Mouse (Mus musculus): ENCODE measurements around the gene Sobp. TPM values are rescaled to one million over a fixed set of nuclear protein-coding genes. Genes with fewer than 3 reads are reported as not detected.
A peak's percentile ranks its signal among the peaks of the same experiment; 100 is the strongest.

The Sobp gene
- polyA plus RNA-seq, 1 experiment = 0.30 TPM

- H3K36me3 ChIP-seq (ENCODE audit: control insufficient read depth, insufficient read depth, low read length) = no peaks in the 10 kb centered on the region
- H3K27ac ChIP-seq (ENCODE audit: insufficient read depth, low read depth, low read length) = no peak overlapping the region
- TF ChIP-seq POLR2A (IDR thresholded peaks at IDR 0.05; ENCODE audit: low read depth, low read length) (no peak), CTCF (conservative IDR thresholded peaks at IDR 0.05; ENCODE audit: insufficient read depth, insufficient read length, low read depth, low read length) (no peak)
- H3K4me1 ChIP-seq (ENCODE audit: control insufficient read depth, insufficient read depth, low read length) = no peaks in the 10 kb centered on the region
- no peak for DNase-seq
- no peak overlapping the region for H3K4me3 ChIP-seq (ENCODE audit: insufficient read depth, low read depth, low read length)
- no peaks in the 10 kb centered on the region for H3K27me3 ChIP-seq (replicated peaks; ENCODE audit: control insufficient read depth, insufficient read depth, low read length)
- 79% methylated on average over 7 of the region's 7 CpGs for WGBS
These were observed 62.0 kb downstream of the Sobp start for GRCm38 (mm10) chr10:43112296-43112695.

DNA sequence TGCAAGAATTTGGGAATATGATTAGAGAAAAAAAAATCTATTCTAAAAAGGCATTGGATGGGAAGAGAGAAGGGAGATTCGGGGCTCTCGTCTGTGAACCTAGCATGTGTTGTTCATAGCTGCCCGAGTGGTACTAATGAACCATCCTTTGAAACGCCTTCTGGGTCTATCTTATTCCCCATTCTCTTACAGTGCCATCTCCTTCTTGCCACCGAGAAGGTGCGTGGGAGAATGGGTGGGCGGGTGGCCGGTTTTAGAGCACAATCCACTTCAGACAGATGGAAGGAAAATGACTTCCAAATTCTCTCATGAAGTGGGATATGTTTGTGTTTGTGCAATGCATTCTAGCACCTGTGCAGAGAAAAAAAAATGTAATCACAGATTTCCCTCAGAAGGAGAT lies 67.7 kb downstream of the Sobp start:
- no peaks in the 10 kb centered on the region for H3K4me1 ChIP-seq (ENCODE audit: control insufficient read depth, insufficient read depth, low read length)
- no peaks in the 10 kb centered on the region for H3K36me3 ChIP-seq (ENCODE audit: control insufficient read depth, insufficient read depth, low read length)
- TF ChIP-seq POLR2A (IDR thresholded peaks at IDR 0.05; ENCODE audit: low read depth, low read length) (no peak), CTCF (conservative IDR thresholded peaks at IDR 0.05; ENCODE audit: insufficient read depth, insufficient read length, low read depth, low read length) (no peak)
- H3K4me3 ChIP-seq (ENCODE audit: insufficient read depth, low read depth, low read length) = no peak overlapping the region
- DNase-seq = no peak
- no peaks in the 10 kb centered on the region for H3K27me3 ChIP-seq (replicated peaks; ENCODE audit: control insufficient read depth, insufficient read depth, low read length)
- H3K27ac ChIP-seq (ENCODE audit: insufficient read depth, low read depth, low read length) = no peak overlapping the region
- 81% methylated on average over 8 of the region's 8 CpGs for WGBS

DNA sequence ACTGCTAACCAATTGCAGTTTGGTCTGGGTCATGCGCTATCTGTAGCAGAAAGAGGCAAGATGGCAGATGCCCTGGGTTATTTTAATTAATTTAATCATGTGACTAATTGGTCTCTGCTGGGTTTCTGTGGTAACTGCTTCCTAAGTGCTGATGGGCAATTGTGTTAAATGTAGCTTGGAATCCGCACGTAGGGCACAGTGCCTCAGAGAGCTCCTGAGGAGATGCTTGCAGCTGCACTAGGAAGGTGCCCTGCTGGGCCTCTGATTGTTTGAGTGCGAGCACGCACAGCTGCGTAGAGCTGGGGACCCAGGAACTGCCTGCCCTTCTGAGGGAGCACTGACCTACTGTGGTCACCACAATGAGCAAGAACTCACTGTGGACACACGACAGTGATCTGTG lies 68.1 kb downstream of the Sobp start:
- 77% methylated on average over 7 of the region's 7 CpGs for WGBS
- no peaks in the 10 kb centered on the region for H3K36me3 ChIP-seq (ENCODE audit: control insufficient read depth, insufficient read depth, low read length)
- no peak overlapping the region for H3K27ac ChIP-seq (ENCODE audit: insufficient read depth, low read depth, low read length)
- no peaks in the 10 kb centered on the region for H3K27me3 ChIP-seq (replicated peaks; ENCODE audit: control insufficient read depth, insufficient read depth, low read length)
- no peaks in the 10 kb centered on the region for H3K4me1 ChIP-seq (ENCODE audit: control insufficient read depth, insufficient read depth, low read length)
- TF ChIP-seq POLR2A (IDR thresholded peaks at IDR 0.05; ENCODE audit: low read depth, low read length) = no peak
- no peak for TF ChIP-seq CTCF (conservative IDR thresholded peaks at IDR 0.05; ENCODE audit: insufficient read depth, insufficient read length, low read depth, low read length)
- DNase-seq = no peak
- no peak overlapping the region for H3K4me3 ChIP-seq (ENCODE audit: insufficient read depth, low read depth, low read length)

- Histone ChIP-seq H3K27me3 (replicated peaks; ENCODE audit: control insufficient read depth, insufficient read depth, low read length) (no peaks in the 10 kb centered on the region), H3K4me3 (ENCODE audit: insufficient read depth, low read depth, low read length) (no peak overlapping the region), H3K27ac (ENCODE audit: insufficient read depth, low read depth, low read length) (no peak overlapping the region), H3K36me3 (ENCODE audit: control insufficient read depth, insufficient read depth, low read length) (no peaks in the 10 kb centered on the region), H3K4me1 (ENCODE audit: control insufficient read depth, insufficient read depth, low read length) (no peaks in the 10 kb centered on the region)
- 51% methylated on average over 5 of the region's 5 CpGs for WGBS
- no peak for TF ChIP-seq POLR2A (IDR thresholded peaks at IDR 0.05; ENCODE audit: low read depth, low read length)
- no peak for TF ChIP-seq CTCF (conservative IDR thresholded peaks at IDR 0.05; ENCODE audit: insufficient read depth, insufficient read length, low read depth, low read length)
- DNase-seq = no peak
These were observed 73.8 kb downstream of the Sobp start for GRCm38 (mm10) chr10:43100513-43100912.

- no peaks in the 10 kb centered on the region for H3K27me3 ChIP-seq (replicated peaks; ENCODE audit: control insufficient read depth, insufficient read depth, low read length)
- H3K4me3 ChIP-seq (ENCODE audit: insufficient read depth, low read depth, low read length) = no peak overlapping the region
- no peaks in the 10 kb centered on the region for H3K4me1 ChIP-seq (ENCODE audit: control insufficient read depth, insufficient read depth, low read length)
- DNase-seq = peak; percentile 46
- TF ChIP-seq POLR2A (IDR thresholded peaks at IDR 0.05; ENCODE audit: low read depth, low read length) (no peak), CTCF (conservative IDR thresholded peaks at IDR 0.05; ENCODE audit: insufficient read depth, insufficient read length, low read depth, low read length) (no peak)
- no peak overlapping the region for H3K27ac ChIP-seq (ENCODE audit: insufficient read depth, low read depth, low read length)
- H3K36me3 ChIP-seq (ENCODE audit: control insufficient read depth, insufficient read depth, low read length) = no peaks in the 10 kb centered on the region
- WGBS = 40% methylated on average over 6 of the region's 6 CpGs
These were observed 75.1 kb downstream of the Sobp start for GRCm38 (mm10) chr10:43099229-43099628.

GRCm38 (mm10) chr10:43097755-43098154 lies 76.6 kb downstream of the Sobp start:
- Histone ChIP-seq H3K4me3 (ENCODE audit: insufficient read depth, low read depth, low read length) (no peak overlapping the region), H3K27ac (ENCODE audit: insufficient read depth, low read depth, low read length) (no peak overlapping the region), H3K36me3 (ENCODE audit: control insufficient read depth, insufficient read depth, low read length) (no peaks in the 10 kb centered on the region), H3K27me3 (replicated peaks; ENCODE audit: control insufficient read depth, insufficient read depth, low read length) (no peaks in the 10 kb centered on the region), H3K4me1 (ENCODE audit: control insufficient read depth, insufficient read depth, low read length) (no peaks in the 10 kb centered on the region)
- DNase-seq = no peak
- WGBS = 58% methylated on average over 8 of the region's 8 CpGs
- TF ChIP-seq CTCF (conservative IDR thresholded peaks at IDR 0.05; ENCODE audit: insufficient read depth, insufficient read length, low read depth, low read length) (no peak), POLR2A (IDR thresholded peaks at IDR 0.05; ENCODE audit: low read depth, low read length) (no peak)

GRCm38 (mm10) chr10:43096614-43097013 lies 77.7 kb downstream of the Sobp start:
- Histone ChIP-seq H3K27me3 (replicated peaks; ENCODE audit: control insufficient read depth, insufficient read depth, low read length) (no peaks in the 10 kb centered on the region), H3K4me1 (ENCODE audit: control insufficient read depth, insufficient read depth, low read length) (no peaks in the 10 kb centered on the region), H3K36me3 (ENCODE audit: control insufficient read depth, insufficient read depth, low read length) (no peaks in the 10 kb centered on the region), H3K27ac (ENCODE audit: insufficient read depth, low read depth, low read length) (no peak overlapping the region), H3K4me3 (ENCODE audit: insufficient read depth, low read depth, low read length) (no peak overlapping the region)
- WGBS = 77% methylated on average over 4 of the region's 4 CpGs
- no peak for DNase-seq
- TF ChIP-seq CTCF (conservative IDR thresholded peaks at IDR 0.05; ENCODE audit: insufficient read depth, insufficient read length, low read depth, low read length) = no peak
- no peak for TF ChIP-seq POLR2A (IDR thresholded peaks at IDR 0.05; ENCODE audit: low read depth, low read length)

DNA sequence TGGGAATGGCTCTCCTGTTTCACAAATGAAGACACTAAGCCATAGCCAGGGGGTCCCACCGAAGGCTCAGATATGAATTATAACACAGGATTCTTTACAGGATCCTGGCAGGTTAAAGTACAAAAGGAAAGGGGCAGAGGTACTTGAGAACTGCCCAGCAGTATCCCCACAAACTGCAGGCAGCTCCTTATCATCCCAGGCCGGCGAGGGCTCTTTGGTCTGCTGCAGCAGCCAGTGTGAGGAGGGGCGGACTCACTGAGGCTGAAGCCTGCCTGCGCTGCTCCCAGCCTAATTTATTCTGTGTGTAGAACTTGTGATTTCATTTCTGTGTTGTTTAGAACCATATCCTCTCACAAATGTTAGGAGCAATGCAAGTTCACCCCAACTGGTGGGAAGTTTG lies 79.8 kb downstream of the Sobp start:
- no peak for TF ChIP-seq CTCF (conservative IDR thresholded peaks at IDR 0.05; ENCODE audit: insufficient read depth, insufficient read length, low read depth, low read length)
- no peaks in the 10 kb centered on the region for H3K27me3 ChIP-seq (replicated peaks; ENCODE audit: control insufficient read depth, insufficient read depth, low read length)
- H3K27ac ChIP-seq (ENCODE audit: insufficient read depth, low read depth, low read length) = no peak overlapping the region
- H3K4me1 ChIP-seq (ENCODE audit: control insufficient read depth, insufficient read depth, low read length) = no peaks in the 10 kb centered on the region
- DNase-seq = no peak
- no peak overlapping the region for H3K4me3 ChIP-seq (ENCODE audit: insufficient read depth, low read depth, low read length)
- H3K36me3 ChIP-seq (ENCODE audit: control insufficient read depth, insufficient read depth, low read length) = no peaks in the 10 kb centered on the region
- WGBS = 70% methylated on average over 5 of the region's 5 CpGs

All from kidney, adult 2 months (tissue).